Mouse (Mus musculus): ENCODE measurements around the gene D630045J12Rik.

- TF ChIP-seq POLR2A (IDR thresholded peaks at IDR 0.05; ENCODE audit: low read depth, low read length) (no peak), CTCF (IDR thresholded peaks at IDR 0.05; ENCODE audit: extremely low read depth, insufficient read length, insufficient replicate concordance, low read depth, low read length) (no peak)
Measured at GRCm38 (mm10) chr6:38194046-38194445, 59.8 kb downstream of the D630045J12Rik start.

Data from small intestine, adult 2 months (tissue).